Mouse (Mus musculus) testis, adult 2 months (tissue): Measurements from ENCODE around the gene 4930453N24Rik.

ENCODE experiments used
- CTCF ChIP-seq: fragments of 200-500 bp; IDR thresholded peaks from 2 replicates; pipeline ENCODE4 v1.5.1; 2012; ENCODE audit warnings: low read depth, mild to moderate bottlenecking, inconsistent platforms, low read length, moderate library complexity; ENCODE audit not compliant: control insufficient read depth, insufficient read depth, insufficient replicate concordance
- POLR2A ChIP-seq: fragments of 200-500 bp; IDR thresholded peaks from 2 replicates; pipeline ENCODE4 v1.6.1; 2012; ENCODE audit warnings: low read depth, mild to moderate bottlenecking, inconsistent platforms, low read length, moderate library complexity; ENCODE audit not compliant: control insufficient read depth

DNA sequence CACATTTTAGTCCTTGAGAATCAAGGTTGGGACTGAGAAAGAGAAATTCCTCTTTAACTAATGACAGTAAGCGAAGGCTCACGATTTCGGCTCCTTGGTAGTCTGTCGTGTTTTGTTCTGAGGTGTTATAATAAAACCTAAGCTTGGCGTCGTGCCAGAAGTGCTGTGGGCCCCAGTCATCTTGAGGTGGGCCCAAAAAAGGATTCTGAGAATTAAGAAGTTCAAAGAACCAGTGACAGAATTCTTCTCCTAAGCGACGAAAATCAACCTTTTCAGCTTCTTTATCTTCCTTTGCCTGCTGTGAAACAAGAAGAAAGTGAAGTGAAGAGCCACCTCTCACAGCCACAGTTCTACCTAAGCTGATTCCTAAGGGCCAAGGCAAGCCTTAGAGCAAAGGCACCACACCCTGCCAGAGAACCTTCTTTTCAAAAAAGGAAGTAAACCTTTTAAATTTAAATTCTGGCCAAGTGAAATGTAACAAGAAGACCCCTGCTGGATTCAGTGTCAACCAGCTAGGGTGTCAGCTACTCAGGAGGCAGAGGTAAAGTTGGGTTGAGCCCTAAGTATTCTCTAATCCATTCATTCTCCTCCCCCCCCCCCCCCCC lies 4.2 kb downstream of the 4930453N24Rik start:
- TF ChIP-seq POLR2A (no peak), CTCF (no peak)
